Mouse (Mus musculus) ES-Bruce4 (cell line): Measurements from ENCODE around the gene Saa1. TPM values are rescaled to one million over a fixed set of nuclear protein-coding genes. Genes with fewer than 3 reads are reported as not detected.

ENCODE experiments used
- H3K27ac ChIP-seq: 2 replicates; pipeline ENCODE4 v1.5.1; 2012; ENCODE audit warnings: low read length, inconsistent platforms; ENCODE audit not compliant: insufficient read depth
- H3K27me3 ChIP-seq: 2 replicates; pipeline ENCODE4 v1.6.1; 2012; ENCODE audit warnings: mild to moderate bottlenecking, low read length, inconsistent platforms; ENCODE audit not compliant: control insufficient read depth, poor library complexity, insufficient read depth, severe bottlenecking
- H3K36me3 ChIP-seq: 2 replicates; pipeline ENCODE4 v1.6.1; 2012; ENCODE audit warnings: inconsistent platforms, mild to moderate bottlenecking, low read length, moderate library complexity; ENCODE audit not compliant: control insufficient read depth, poor library complexity, insufficient read depth, severe bottlenecking
- H3K4me1 ChIP-seq: one replicate; pipeline ENCODE4 v1.8.1; 2011; ENCODE audit warnings: low read length; ENCODE audit not compliant: control insufficient read depth, insufficient read depth
- H3K4me3 ChIP-seq: 2 replicates; pipeline ENCODE4 v1.5.1; 2011; ENCODE audit warnings: low read depth, mild to moderate bottlenecking, low read length
- H3K9ac ChIP-seq: 2 replicates; pipeline ENCODE4 v1.6.1; 2012; ENCODE audit warnings: low read depth, mild to moderate bottlenecking, inconsistent platforms; ENCODE audit not compliant: poor library complexity, severe bottlenecking
- H3K9me3 ChIP-seq: replicated peaks from 2 replicates; pipeline ENCODE4 v1.6.1; 2012; ENCODE audit warnings: mild to moderate bottlenecking, low read length, inconsistent platforms; ENCODE audit not compliant: control insufficient read depth, poor library complexity, insufficient read depth, severe bottlenecking
- CTCF ChIP-seq: IDR thresholded peaks from one replicate; pipeline ENCODE4 v1.8.1; 2011; ENCODE audit warnings: low read depth, low read length
- EP300 ChIP-seq: IDR thresholded peaks from 2 replicates; pipeline ENCODE4 v1.6.1; 2011; ENCODE audit warnings: low read depth, low read length; ENCODE audit not compliant: insufficient read depth
- POLR2A ChIP-seq: IDR thresholded peaks from one replicate; pipeline ENCODE4 v1.8.1; 2011; ENCODE audit warnings: low read length; ENCODE audit not compliant: insufficient read depth
- polyA plus RNA-seq: library from polyadenylated mRNA; stranded (reverse); fragments of >200 nt; gene quantifications from 2 replicates; pipeline ENCODE4 v1.2.4, GENCODE M21; 2011; ENCODE audit warnings: low read depth; ENCODE audit not compliant: missing spikeins, insufficient read depth, insufficient read length

The Saa1 gene
- polyA plus RNA-seq, 1 experiment: not detected

- no peak for TF ChIP-seq EP300
- TF ChIP-seq POLR2A: no peak
- TF ChIP-seq CTCF: no peak
- no peaks in the 10 kb centered on the region for H3K9me3 ChIP-seq
- H3K9ac ChIP-seq: no peak overlapping the region
- H3K27ac ChIP-seq: no peak overlapping the region
- H3K27me3 ChIP-seq: no peaks in the 10 kb centered on the region
- peaks cover 3% of the 10 kb centered on the region for H3K4me1 ChIP-seq
- no peaks in the 10 kb centered on the region for H3K36me3 ChIP-seq
- no peak overlapping the region for H3K4me3 ChIP-seq
Observed at GRCm38 (mm10) chr7:46738561-46739460, 4.0 kb downstream of the Saa1 start.

- H3K36me3 ChIP-seq: no peaks in the 10 kb centered on the region
- H3K9ac ChIP-seq: no peak overlapping the region
- no peak for TF ChIP-seq CTCF
- TF ChIP-seq EP300: no peak
- no peak for TF ChIP-seq POLR2A
- peaks cover 3% of the 10 kb centered on the region for H3K4me1 ChIP-seq
- no peak overlapping the region for H3K27ac ChIP-seq
- H3K9me3 ChIP-seq: no peaks in the 10 kb centered on the region
- no peak overlapping the region for H3K4me3 ChIP-seq
- H3K27me3 ChIP-seq: no peaks in the 10 kb centered on the region
Observed at GRCm38 (mm10) chr7:46734983-46735382, 7.8 kb downstream of the Saa1 start.

GRCm38 (mm10) chr7:46732458-46732857, 10.3 kb downstream of the Saa1 start, which contains the start of gene Saa4:
Saa4 (minus strand) TSS chr7:46732603.
- peaks cover 3% of the 10 kb centered on the region for H3K4me1 ChIP-seq
- no peaks in the 10 kb centered on the region for H3K27me3 ChIP-seq
- H3K27ac ChIP-seq: no peak within 1 kb of the TSS
- no peak for TF ChIP-seq POLR2A
- TF ChIP-seq CTCF: no peak
- no peak for TF ChIP-seq EP300
- no peaks in the 10 kb centered on the region for H3K9me3 ChIP-seq
- no peaks in the 10 kb centered on the region for H3K36me3 ChIP-seq
- no peak within 1 kb of the TSS for H3K4me3 ChIP-seq
- H3K9ac ChIP-seq: no peak within 1 kb of the TSS

- Histone ChIP-seq H3K4me3 (no peak overlapping the region), H3K27ac (no peak overlapping the region), H3K36me3 (no peaks in the 10 kb centered on the region), H3K9ac (no peak overlapping the region), H3K4me1 (no peaks in the 10 kb centered on the region), H3K27me3 (no peaks in the 10 kb centered on the region), H3K9me3 (no peaks in the 10 kb centered on the region)
- TF ChIP-seq EP300 (no peak), POLR2A (no peak), CTCF (no peak)
Observed at GRCm38 (mm10) chr7:46727584-46727983, 15.2 kb downstream of the Saa1 start.

GRCm38 (mm10) chr7:46724396-46724795, 18.4 kb downstream of the Saa1 start:
- Histone ChIP-seq H3K27ac (no peak overlapping the region), H3K9ac (no peak overlapping the region), H3K9me3 (no peaks in the 10 kb centered on the region), H3K4me1 (no peaks in the 10 kb centered on the region), H3K27me3 (no peaks in the 10 kb centered on the region), H3K4me3 (no peak overlapping the region), H3K36me3 (no peaks in the 10 kb centered on the region)
- TF ChIP-seq EP300 (no peak), POLR2A (no peak), CTCF (no peak)

- 0 out of 2 replicates have a peak overlapping the region, but pooled peaks have one; percentile 5 for H3K27ac ChIP-seq
- H3K36me3 ChIP-seq: no peaks in the 10 kb centered on the region
- no peaks in the 10 kb centered on the region for H3K9me3 ChIP-seq
- H3K9ac ChIP-seq: no peak overlapping the region
- no peak for TF ChIP-seq POLR2A
- TF ChIP-seq CTCF: no peak
- TF ChIP-seq EP300: no peak
- no peaks in the 10 kb centered on the region for H3K27me3 ChIP-seq
- no peak overlapping the region for H3K4me3 ChIP-seq
- H3K4me1 ChIP-seq: no peaks in the 10 kb centered on the region
Observed at GRCm38 (mm10) chr7:46723849-46724248, 18.9 kb downstream of the Saa1 start.
